Mouse (Mus musculus): ENCODE data around the gene Cptp. TPM values are rescaled to one million over a fixed set of nuclear protein-coding genes. Genes with fewer than 3 reads are reported as not detected.

Gene Cptp
- total and polyA plus RNA-seq, 2 experiments from 2014 or later: 27.9 to 31.3 TPM

DNA sequence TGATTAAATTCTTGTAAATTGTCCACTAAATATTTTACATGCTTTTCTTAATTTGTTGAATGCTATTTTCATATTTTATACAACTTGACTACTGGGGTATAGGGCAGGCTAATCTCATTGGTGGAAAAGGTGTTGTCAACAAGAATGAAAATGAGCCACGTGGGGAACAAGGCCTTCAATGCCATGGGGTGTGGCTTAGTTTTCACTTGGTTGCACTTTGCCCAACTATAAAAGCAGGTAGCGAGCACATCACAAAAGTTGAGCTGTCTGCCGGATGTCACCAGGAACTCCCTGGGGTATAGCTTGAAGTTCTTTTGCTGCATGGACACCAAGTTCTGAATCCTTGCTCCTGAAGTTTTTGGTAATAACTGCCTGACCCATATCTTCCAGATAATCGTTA is 51.7 kb downstream of the Cptp start:
- Histone ChIP-seq H3K4me1 (ENCODE audit: insufficient read depth, low read length) (peaks cover 11% of the 10 kb centered on the region; the same call in 1 of the 2 replicates), H3K27me3 (ENCODE audit: insufficient read depth, low read length) (no peaks in the 10 kb centered on the region), H3K9ac (replicated peaks; ENCODE audit: low read length) (no peak overlapping the region), H3K9me3 (ENCODE audit: low read length) (no peaks in the 10 kb centered on the region), H3K4me3 (ENCODE audit: low read length) (no peak overlapping the region), H3K27ac (no peak overlapping the region), H3K4me2 (ENCODE audit: low read depth, low read length) (no peak overlapping the region), H3K36me3 (ENCODE audit: insufficient read depth, low read length) (peaks cover 69% of the 10 kb centered on the region)
- DNase-seq (ENCODE audit: low spot score): no peak
- WGBS: 71% methylated on average over 4 of the region's 4 CpGs
- no peak for TF ChIP-seq CTCF (IDR thresholded peaks at IDR 0.05; ENCODE audit: low read depth)
- ATAC-seq: no peak

Small RNAs within 50 kb of the gene (microRNA-seq; reads per million reads assigned to microRNA genes)
- gene Gm22991: 0 reads per million in 2 experiments

Other genes with a start within 250 kb of the Cptp start
- gene Cdk11b, start 244.6 kb downstream of the Cptp start, total RNA-seq (2014; rRNA removed): 16.5 and 21.4 TPM in 2 replicates
- gene Cdk11b, start 244.6 kb downstream of the Cptp start, polyA plus RNA-seq (2015; fragmentation: Nextera tagmentation; extraction: Ambion mirVana): 65.5 and 74.3 TPM in 2 replicates
- not detected in 2 replicates for gene Gm10563, start 224.0 kb downstream of the Cptp start, total RNA-seq (2014; rRNA removed)
- gene Gm10563, start 224.0 kb downstream of the Cptp start, polyA plus RNA-seq (2015; fragmentation: Nextera tagmentation; extraction: Ambion mirVana): not detected in 2 replicates
- 6.1 and 13.5 TPM in 2 replicates for gene Mmp23, start 216.1 kb downstream of the Cptp start, total RNA-seq (2014; rRNA removed)
- 4.2 and 5.7 TPM in 2 replicates for gene Mmp23, start 216.1 kb downstream of the Cptp start, polyA plus RNA-seq (2015; fragmentation: Nextera tagmentation; extraction: Ambion mirVana)
- gene Mib2, start 200.2 kb downstream of the Cptp start, total RNA-seq (2014; rRNA removed): 109 and 127 TPM in 2 replicates
- gene Mib2, start 200.2 kb downstream of the Cptp start, polyA plus RNA-seq (2015; fragmentation: Nextera tagmentation; extraction: Ambion mirVana): 40.6 and 44.1 TPM in 2 replicates
- gene Fndc10, start 175.1 kb downstream of the Cptp start, total RNA-seq (2014; rRNA removed): 50.5 and 52.0 TPM in 2 replicates
- gene Fndc10, start 175.1 kb downstream of the Cptp start, polyA plus RNA-seq (2015; fragmentation: Nextera tagmentation; extraction: Ambion mirVana): 26.0 and 26.5 TPM in 2 replicates
- gene Ssu72, start 164.6 kb downstream of the Cptp start, total RNA-seq (2014; rRNA removed): 110 and 117 TPM in 2 replicates
- 165 and 169 TPM in 2 replicates for gene Ssu72, start 164.6 kb downstream of the Cptp start, polyA plus RNA-seq (2015; fragmentation: Nextera tagmentation; extraction: Ambion mirVana)
- gene Tmem240, start 134.6 kb downstream of the Cptp start, total RNA-seq (2014; rRNA removed): 73.3 and 82.2 TPM in 2 replicates
- 31.0 and 33.6 TPM in 2 replicates for gene Tmem240, start 134.6 kb downstream of the Cptp start, polyA plus RNA-seq (2015; fragmentation: Nextera tagmentation; extraction: Ambion mirVana)
- 65.7 and 83.4 TPM in 2 replicates for gene Atad3a, start 108.3 kb downstream of the Cptp start, total RNA-seq (2014; rRNA removed)
- 68.8 and 72.2 TPM in 2 replicates for gene Atad3a, start 108.3 kb downstream of the Cptp start, polyA plus RNA-seq (2015; fragmentation: Nextera tagmentation; extraction: Ambion mirVana)
- 43.3 and 55.5 TPM in 2 replicates for gene Vwa1, start 94.7 kb downstream of the Cptp start, total RNA-seq (2014; rRNA removed)
- 27.8 and 29.4 TPM in 2 replicates for gene Vwa1, start 94.7 kb downstream of the Cptp start, polyA plus RNA-seq (2015; fragmentation: Nextera tagmentation; extraction: Ambion mirVana)
- gene Tmem88b, start 83.6 kb downstream of the Cptp start, total RNA-seq (2014; rRNA removed): 0.86 and 2.3 TPM in 2 replicates
- 1.0 and 1.2 TPM in 2 replicates for gene Tmem88b, start 83.6 kb downstream of the Cptp start, polyA plus RNA-seq (2015; fragmentation: Nextera tagmentation; extraction: Ambion mirVana)
- not detected in 2 replicates for gene Ankrd65, start 79.0 kb downstream of the Cptp start, total RNA-seq (2014; rRNA removed)
- not detected in 2 replicates for gene Ankrd65, start 79.0 kb downstream of the Cptp start, polyA plus RNA-seq (2015; fragmentation: Nextera tagmentation; extraction: Ambion mirVana)
- gene Mrpl20, start 66.6 kb downstream of the Cptp start, total RNA-seq (2014; rRNA removed): 75.4 and 87.5 TPM in 2 replicates
- 303 and 310 TPM in 2 replicates for gene Mrpl20, start 66.6 kb downstream of the Cptp start, polyA plus RNA-seq (2015; fragmentation: Nextera tagmentation; extraction: Ambion mirVana)
- gene Ccnl2, start 57.0 kb downstream of the Cptp start, total RNA-seq (2014; rRNA removed): 57.6 and 80.2 TPM in 2 replicates
- gene Ccnl2, start 57.0 kb downstream of the Cptp start, polyA plus RNA-seq (2015; fragmentation: Nextera tagmentation; extraction: Ambion mirVana): 82.6 and 90.6 TPM in 2 replicates
- gene Aurkaip1, start 38.2 kb downstream of the Cptp start, total RNA-seq (2014; rRNA removed): 110 and 143 TPM in 2 replicates
- 162 and 175 TPM in 2 replicates for gene Aurkaip1, start 38.2 kb downstream of the Cptp start, polyA plus RNA-seq (2015; fragmentation: Nextera tagmentation; extraction: Ambion mirVana)
- gene Mxra8, start 29.8 kb downstream of the Cptp start, total RNA-seq (2014; rRNA removed): 45.8 and 58.9 TPM in 2 replicates
- gene Mxra8, start 29.8 kb downstream of the Cptp start, polyA plus RNA-seq (2015; fragmentation: Nextera tagmentation; extraction: Ambion mirVana): 39.4 and 41.6 TPM in 2 replicates
- 141 and 166 TPM in 2 replicates for gene Dvl1, start 22.0 kb downstream of the Cptp start, total RNA-seq (2014; rRNA removed)
- 16.0 and 16.4 TPM in 2 replicates for gene Dvl1, start 22.0 kb downstream of the Cptp start, polyA plus RNA-seq (2015; fragmentation: Nextera tagmentation; extraction: Ambion mirVana)
- gene Tas1r3, start 6.1 kb downstream of the Cptp start, total RNA-seq (2014; rRNA removed): 0.04 and 1.5 TPM in 2 replicates
- 0.13 and 0.23 TPM in 2 replicates for gene Tas1r3, start 6.1 kb downstream of the Cptp start, polyA plus RNA-seq (2015; fragmentation: Nextera tagmentation; extraction: Ambion mirVana)
- 51.3 and 52.1 TPM in 2 replicates for gene Ints11, start 106 bp upstream of the Cptp start, total RNA-seq (2014; rRNA removed)
- 49.9 and 52.4 TPM in 2 replicates for gene Ints11, start 106 bp upstream of the Cptp start, polyA plus RNA-seq (2015; fragmentation: Nextera tagmentation; extraction: Ambion mirVana)
- gene Pusl1, start 22.3 kb upstream of the Cptp start, total RNA-seq (2014; rRNA removed): 73.6 and 109 TPM in 2 replicates
- 58.8 and 59.6 TPM in 2 replicates for gene Pusl1, start 22.3 kb upstream of the Cptp start, polyA plus RNA-seq (2015; fragmentation: Nextera tagmentation; extraction: Ambion mirVana)
- gene Acap3, start 22.4 kb upstream of the Cptp start, total RNA-seq (2014; rRNA removed): 69.5 and 93.5 TPM in 2 replicates
- gene Acap3, start 22.4 kb upstream of the Cptp start, polyA plus RNA-seq (2015; fragmentation: Nextera tagmentation; extraction: Ambion mirVana): 52.2 and 56.4 TPM in 2 replicates
- gene Ube2j2, start 74.4 kb upstream of the Cptp start, total RNA-seq (2014; rRNA removed): 47.5 and 50.8 TPM in 2 replicates
- gene Ube2j2, start 74.4 kb upstream of the Cptp start, polyA plus RNA-seq (2015; fragmentation: Nextera tagmentation; extraction: Ambion mirVana): 119 and 126 TPM in 2 replicates
- 26.6 and 35.2 TPM in 2 replicates for gene C1qtnf12, start 92.9 kb upstream of the Cptp start, total RNA-seq (2014; rRNA removed)
- 21.8 and 22.8 TPM in 2 replicates for gene C1qtnf12, start 92.9 kb upstream of the Cptp start, polyA plus RNA-seq (2015; fragmentation: Nextera tagmentation; extraction: Ambion mirVana)
- 48.8 and 56.8 TPM in 2 replicates for gene B3galt6, start 123.2 kb upstream of the Cptp start, total RNA-seq (2014; rRNA removed)
- gene B3galt6, start 123.2 kb upstream of the Cptp start, polyA plus RNA-seq (2015; fragmentation: Nextera tagmentation; extraction: Ambion mirVana): 26.1 and 26.2 TPM in 2 replicates
- 100 and 121 TPM in 2 replicates for gene Sdf4, start 123.4 kb upstream of the Cptp start, total RNA-seq (2014; rRNA removed)
- 122 and 127 TPM in 2 replicates for gene Sdf4, start 123.4 kb upstream of the Cptp start, polyA plus RNA-seq (2015; fragmentation: Nextera tagmentation; extraction: Ambion mirVana)
- 2.6 TPM in 1 of 2 replicates, not detected in the other for gene Tnfrsf4, start 144.4 kb upstream of the Cptp start, total RNA-seq (2014; rRNA removed)
- gene Tnfrsf4, start 144.4 kb upstream of the Cptp start, polyA plus RNA-seq (2015; fragmentation: Nextera tagmentation; extraction: Ambion mirVana): 0.47 and 0.49 TPM in 2 replicates
- gene Tnfrsf18, start 156.7 kb upstream of the Cptp start, total RNA-seq (2014; rRNA removed): 0.16 TPM in 1 of 2 replicates, not detected in the other
- 1.4 and 1.6 TPM in 2 replicates for gene Tnfrsf18, start 156.7 kb upstream of the Cptp start, polyA plus RNA-seq (2015; fragmentation: Nextera tagmentation; extraction: Ambion mirVana)
- 0.26 TPM in 1 of 2 replicates, not detected in the other for gene Ttll10, start 190.0 kb upstream of the Cptp start, total RNA-seq (2014; rRNA removed)
- gene Ttll10, start 190.0 kb upstream of the Cptp start, polyA plus RNA-seq (2015; fragmentation: Nextera tagmentation; extraction: Ambion mirVana): 0.08 TPM in 1 of 2 replicates, not detected in the other
- 24.0 and 32.8 TPM in 2 replicates for gene 9430015G10Rik, start 240.5 kb upstream of the Cptp start, total RNA-seq (2014; rRNA removed)
- gene 9430015G10Rik, start 240.5 kb upstream of the Cptp start, polyA plus RNA-seq (2015; fragmentation: Nextera tagmentation; extraction: Ambion mirVana): 21.0 and 22.3 TPM in 2 replicates

All from hindbrain, postnatal 0 days (tissue).